Mouse (Mus musculus) heart, adult 2 months (tissue): ENCODE measurements around the gene Lamtor3.

Source experiments
- CTCF ChIP-seq: fragments of 200-600 bp; IDR thresholded peaks from 2 replicates; pipeline ENCODE4 v1.8.1; 2022; ENCODE audit warnings: antibody characterized with exemption, mild to moderate bottlenecking, moderate library complexity
- EP300 ChIP-seq: fragments of 200-500 bp; IDR thresholded peaks from 2 replicates; pipeline ENCODE4 v1.6.1; 2011; ENCODE audit warnings: low read depth, low read length, control low read depth; ENCODE audit not compliant: insufficient read depth
- POLR2A ChIP-seq: fragments of 200-500 bp; IDR thresholded peaks from 2 replicates; pipeline ENCODE4 v1.6.1; 2011; ENCODE audit warnings: mild to moderate bottlenecking, low read depth, low read length, control low read depth; ENCODE audit not compliant: insufficient read depth

DNA sequence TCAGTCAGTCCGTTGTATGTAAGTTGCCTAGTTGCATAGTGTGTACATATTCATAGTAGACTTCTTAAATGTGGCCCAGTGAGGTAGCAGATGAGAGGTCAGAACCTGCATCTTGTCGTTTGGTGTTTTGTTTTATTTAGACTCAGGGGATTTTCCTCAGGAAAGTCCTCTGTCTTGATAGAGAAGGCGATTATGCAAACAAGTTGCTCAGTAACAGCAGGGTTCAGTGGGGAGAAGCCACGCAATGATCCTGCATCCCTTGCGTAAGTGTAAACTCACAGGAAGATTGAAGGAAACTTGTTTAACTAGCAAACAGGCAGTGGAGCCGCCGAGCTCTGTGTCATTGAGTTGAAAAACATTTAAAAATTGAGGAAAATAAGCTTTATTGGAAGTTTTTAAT lies 30.3 kb upstream of the Lamtor3 start:
- TF ChIP-seq CTCF (no peak), POLR2A (no peak), EP300 (no peak)
